Mouse (Mus musculus) embryonic fibroblast, embryonic 13.5 days (primary cell): ENCODE measurements at regions not wholly inside any gene's neighbourhood (a gene's known extent, or its start where the extent isn't known, plus 50 kb on each side); places are given as distances from the start of the nearest gene placed in this dataset.

Experiments
- H3K27ac ChIP-seq: 2 replicates; pipeline ENCODE4 v1.5.1; 2012; ENCODE audit warnings: low read length, control low read depth, inconsistent platforms; ENCODE audit not compliant: insufficient read depth
- H3K4me1 ChIP-seq: 2 replicates; pipeline ENCODE4 v1.6.1; 2011; ENCODE audit warnings: low read length; ENCODE audit not compliant: control insufficient read depth, insufficient read depth
- H3K4me3 ChIP-seq: 2 replicates; pipeline ENCODE4 v1.5.1; 2011; ENCODE audit warnings: mild to moderate bottlenecking, control low read depth, low read length; ENCODE audit not compliant: insufficient read depth
- CTCF ChIP-seq: IDR thresholded peaks from 2 replicates; pipeline ENCODE4 v1.5.1; 2011; ENCODE audit warnings: mild to moderate bottlenecking, control low read depth, low read length, moderate library complexity, borderline replicate concordance; ENCODE audit not compliant: insufficient read depth
- POLR2A ChIP-seq: IDR thresholded peaks from 2 replicates; pipeline ENCODE4 v1.6.1; 2011; ENCODE audit warnings: low read depth, mild to moderate bottlenecking, control low read depth, low read length, moderate library complexity

DNA sequence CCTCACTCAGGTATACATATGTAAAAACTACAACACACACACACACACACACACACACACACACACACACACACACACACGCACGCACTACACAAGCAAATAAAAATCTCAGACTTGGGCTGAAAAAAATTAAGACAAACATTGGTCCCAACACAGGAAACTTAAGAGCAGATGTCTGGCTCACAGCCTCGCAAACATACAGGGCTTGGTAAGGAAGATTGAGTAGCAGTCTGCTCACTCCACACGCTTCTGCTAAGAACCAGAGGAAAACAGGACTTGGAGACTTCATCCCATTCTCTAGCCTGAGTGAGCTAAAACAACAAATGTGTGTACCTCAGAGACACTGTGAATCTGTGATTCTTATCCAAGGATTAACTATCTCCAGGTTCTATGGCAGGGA lies 132.3 kb upstream of the Sox11 start:
- Histone ChIP-seq H3K4me1 (no peaks in the 10 kb centered on the region), H3K4me3 (no peak overlapping the region), H3K27ac (no peak overlapping the region)
- TF ChIP-seq CTCF = no peak
- no peak for TF ChIP-seq POLR2A

DNA sequence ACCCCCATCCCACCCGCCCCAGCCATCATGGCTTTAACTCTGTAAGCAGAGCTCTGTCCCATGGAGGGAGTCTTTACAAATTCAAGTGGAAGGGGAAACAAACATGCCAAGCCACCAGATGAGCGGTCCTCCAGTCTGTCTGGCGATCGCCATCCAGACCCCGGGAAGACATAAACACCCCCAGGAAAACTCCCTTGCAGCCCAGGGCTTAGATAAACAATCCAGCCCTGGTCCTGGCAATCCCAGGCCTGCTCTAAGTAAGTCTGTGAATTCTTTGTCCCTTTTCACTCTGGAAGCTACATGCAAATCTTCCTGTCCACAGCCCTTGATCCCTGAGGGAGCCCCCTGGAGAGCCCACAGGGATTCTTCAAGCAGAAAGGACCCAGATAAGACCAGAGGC lies 129.2 kb upstream of the Sox11 start:
- no peak overlapping the region for H3K4me3 ChIP-seq
- TF ChIP-seq POLR2A (no peak), CTCF (no peak)
- H3K4me1 ChIP-seq = peaks cover 9% of the 10 kb centered on the region
- no peak overlapping the region for H3K27ac ChIP-seq

DNA sequence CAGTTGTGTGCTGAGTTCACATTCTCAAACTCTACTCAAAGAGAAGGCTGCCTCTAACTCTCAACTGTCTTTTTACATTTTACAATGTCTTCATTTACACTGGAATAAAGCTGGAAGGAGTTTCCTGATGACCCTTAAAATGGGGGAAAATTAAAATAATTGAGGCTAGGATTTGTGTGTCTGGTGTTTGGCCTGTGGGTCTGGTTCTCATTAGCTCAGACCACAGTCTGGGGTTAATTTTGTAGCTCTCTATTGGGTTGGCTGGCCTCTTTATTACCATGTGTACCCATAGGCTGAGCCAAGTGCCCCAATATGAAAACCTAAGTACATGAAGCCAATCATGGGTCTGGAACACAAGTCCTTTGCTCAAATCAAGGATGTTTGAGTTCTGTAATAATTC lies 128.0 kb upstream of the Sox11 start:
- peaks cover 9% of the 10 kb centered on the region for H3K4me1 ChIP-seq
- no peak overlapping the region for H3K4me3 ChIP-seq
- TF ChIP-seq POLR2A (no peak), CTCF (no peak)
- no peak overlapping the region for H3K27ac ChIP-seq

DNA sequence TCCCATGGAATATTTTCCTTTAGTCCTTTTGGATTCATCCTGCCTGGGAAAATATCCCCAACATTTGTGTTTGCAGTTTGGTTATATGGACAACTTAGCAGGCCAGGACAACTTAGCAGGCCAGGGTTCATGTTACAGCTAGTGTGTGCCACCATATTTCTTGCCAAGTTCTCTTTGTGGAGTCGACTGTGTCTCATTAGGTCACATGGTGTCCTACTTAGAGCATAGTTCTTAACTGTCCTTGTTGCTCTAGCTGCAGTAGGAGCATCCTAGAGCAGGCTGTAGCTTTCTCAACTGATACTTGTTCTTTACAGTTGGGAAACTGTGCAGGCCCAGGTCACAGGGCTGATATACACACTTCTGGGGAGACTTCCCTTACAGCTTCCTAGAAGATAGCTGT lies 126.4 kb upstream of the Sox11 start:
- TF ChIP-seq POLR2A (no peak), CTCF (no peak)
- Histone ChIP-seq H3K27ac (no peak overlapping the region), H3K4me1 (peaks cover 9% of the 10 kb centered on the region), H3K4me3 (no peak overlapping the region)

DNA sequence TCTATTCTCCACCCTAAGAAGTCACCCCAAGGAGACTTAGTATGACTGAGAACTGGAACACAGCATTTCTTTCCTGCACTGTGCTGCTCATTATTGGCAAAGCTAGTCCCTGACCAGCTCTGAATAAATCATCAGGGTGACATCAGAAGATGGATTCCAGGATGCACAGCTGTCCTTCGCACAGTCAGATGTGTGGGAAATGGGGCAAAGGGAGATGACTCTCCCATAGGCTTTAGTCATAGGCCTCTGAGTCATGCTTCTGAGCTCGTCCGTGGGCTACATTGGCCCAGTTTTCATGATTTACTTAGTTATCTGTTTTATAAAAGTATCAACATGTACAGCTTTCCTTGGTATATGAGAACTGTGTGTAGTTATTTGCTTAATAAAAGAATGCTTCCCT lies 125.8 kb upstream of the Sox11 start:
- no peak for TF ChIP-seq CTCF
- TF ChIP-seq POLR2A = no peak
- Histone ChIP-seq H3K27ac (0 out of 2 replicates have a peak overlapping the region, but pooled peaks have one; percentile 1), H3K4me1 (peaks cover 9% of the 10 kb centered on the region), H3K4me3 (no peak overlapping the region)

DNA sequence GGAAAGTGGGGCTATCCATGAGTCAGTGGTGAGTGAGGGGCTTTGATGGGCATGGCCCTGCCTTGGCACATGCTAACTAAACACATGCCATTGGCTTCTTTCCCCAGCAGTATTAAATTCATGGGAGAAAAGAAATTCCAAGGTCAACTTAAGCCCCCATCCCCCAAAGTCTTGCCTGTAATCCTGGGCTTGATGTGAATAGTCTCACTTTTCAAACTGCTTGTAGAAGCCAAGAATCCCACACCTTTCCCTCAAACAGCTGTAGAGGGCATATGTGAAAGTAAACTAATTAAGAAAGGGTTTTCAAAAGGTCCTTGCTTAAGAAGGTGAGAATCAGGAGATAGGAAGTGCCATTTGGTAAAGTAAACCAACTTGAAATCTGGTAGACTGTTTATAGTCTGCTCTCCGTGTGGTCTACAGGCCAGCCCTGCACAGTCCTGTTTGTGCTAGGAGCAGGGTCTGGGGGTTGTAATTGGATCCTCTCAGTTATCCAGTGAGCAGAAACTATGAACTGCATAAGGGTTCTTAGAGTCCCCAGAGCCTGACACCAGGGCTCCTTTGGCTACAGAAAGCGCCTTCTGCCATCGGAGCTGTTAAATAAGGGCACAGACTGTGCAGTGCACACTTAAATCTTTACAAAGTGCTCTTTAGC lies 123.3 kb upstream of the Sox11 start:
- Histone ChIP-seq H3K4me1 (peaks cover 9% of the 10 kb centered on the region), H3K4me3 (no peak overlapping the region), H3K27ac (no peak overlapping the region)
- TF ChIP-seq POLR2A (no peak), CTCF (no peak)

DNA sequence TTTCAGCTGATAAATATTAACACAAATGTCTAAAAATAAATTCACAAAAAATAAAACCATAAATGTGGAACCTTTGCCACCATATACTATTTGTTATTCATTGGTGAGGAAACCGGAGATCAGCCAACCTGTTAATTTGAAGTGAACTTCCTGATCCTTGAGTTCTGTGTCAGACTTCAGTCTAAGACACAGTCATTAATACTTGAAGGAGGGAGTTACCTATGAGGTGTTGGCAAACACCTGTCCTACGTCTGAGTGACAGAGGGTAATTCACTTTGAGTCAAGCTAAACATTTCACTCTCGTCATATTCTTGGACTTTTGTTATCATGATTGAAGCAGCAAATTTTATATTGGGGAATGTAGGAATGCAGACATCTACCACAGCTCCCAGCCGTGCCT lies 116.3 kb upstream of the Sox11 start:
- Histone ChIP-seq H3K27ac (no peak overlapping the region), H3K4me1 (no peaks in the 10 kb centered on the region), H3K4me3 (no peak overlapping the region)
- TF ChIP-seq POLR2A = no peak
- TF ChIP-seq CTCF = no peak

DNA sequence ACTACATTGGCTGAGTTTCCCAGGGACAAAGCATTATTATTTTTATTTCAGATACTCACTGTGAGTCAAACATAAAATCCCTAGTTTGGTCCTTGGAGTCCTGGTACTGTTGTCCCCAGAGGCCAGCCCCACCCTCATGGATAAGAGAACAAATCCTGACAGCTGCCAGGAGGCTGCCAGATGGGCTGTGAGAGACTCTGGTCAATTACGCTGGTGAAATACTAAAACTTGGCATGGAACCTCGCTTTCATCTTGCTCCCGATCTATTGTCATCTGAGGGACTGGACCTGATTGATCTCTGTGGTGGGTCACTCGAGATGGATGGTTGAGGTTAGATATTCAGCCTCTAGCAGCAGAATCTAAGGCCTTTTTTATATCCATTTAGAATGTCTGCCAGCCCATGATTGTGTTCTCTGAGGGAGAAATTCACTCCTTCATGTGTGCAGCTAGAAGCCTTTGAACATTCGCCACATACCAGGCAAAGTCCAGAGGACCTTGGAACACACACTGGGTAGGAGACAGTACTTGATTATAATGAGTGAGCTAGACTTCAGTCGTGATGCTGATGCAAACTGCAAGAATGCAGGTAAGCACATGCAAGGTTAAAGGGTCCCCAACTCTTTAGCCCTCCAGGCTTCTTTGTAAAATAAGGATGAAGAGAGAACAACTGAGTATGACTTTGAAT lies 95.4 kb upstream of the Sox11 start:
- H3K27ac ChIP-seq = no peak overlapping the region

DNA sequence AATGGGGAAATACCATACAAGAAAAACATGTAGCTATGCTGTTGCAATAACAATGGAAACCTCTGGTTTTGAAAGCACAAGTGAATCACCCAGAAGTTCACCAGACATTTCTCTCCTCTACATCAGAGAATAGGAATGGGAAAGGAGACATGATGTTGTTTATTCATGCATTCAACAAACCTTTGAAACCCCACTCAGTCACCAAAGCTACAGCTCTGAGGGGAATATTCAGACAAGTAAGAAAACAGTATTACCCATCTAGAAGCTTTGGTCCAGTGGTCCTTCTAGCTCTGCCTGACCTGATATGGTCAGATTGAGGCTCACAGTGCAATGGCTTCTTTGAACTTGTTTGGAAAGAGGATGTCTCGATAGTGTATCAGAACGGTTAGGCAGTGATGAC lies 89.0 kb upstream of the Sox11 start:
- Histone ChIP-seq H3K4me3 (no peak overlapping the region), H3K4me1 (peaks cover 8% of the 10 kb centered on the region; the same call in 1 of the 2 replicates), H3K27ac (peak overlapping the region; percentile 96)
- no peak for TF ChIP-seq POLR2A
- TF ChIP-seq CTCF = no peak

More for the DNA sequence above, 95.4 kb upstream of the Sox11 start:
- Histone ChIP-seq H3K4me3 (no peak overlapping the region), H3K4me1 (peaks cover 3% of the 10 kb centered on the region; the same call in 1 of the 2 replicates)
- TF ChIP-seq POLR2A (no peak), CTCF (no peak)

DNA sequence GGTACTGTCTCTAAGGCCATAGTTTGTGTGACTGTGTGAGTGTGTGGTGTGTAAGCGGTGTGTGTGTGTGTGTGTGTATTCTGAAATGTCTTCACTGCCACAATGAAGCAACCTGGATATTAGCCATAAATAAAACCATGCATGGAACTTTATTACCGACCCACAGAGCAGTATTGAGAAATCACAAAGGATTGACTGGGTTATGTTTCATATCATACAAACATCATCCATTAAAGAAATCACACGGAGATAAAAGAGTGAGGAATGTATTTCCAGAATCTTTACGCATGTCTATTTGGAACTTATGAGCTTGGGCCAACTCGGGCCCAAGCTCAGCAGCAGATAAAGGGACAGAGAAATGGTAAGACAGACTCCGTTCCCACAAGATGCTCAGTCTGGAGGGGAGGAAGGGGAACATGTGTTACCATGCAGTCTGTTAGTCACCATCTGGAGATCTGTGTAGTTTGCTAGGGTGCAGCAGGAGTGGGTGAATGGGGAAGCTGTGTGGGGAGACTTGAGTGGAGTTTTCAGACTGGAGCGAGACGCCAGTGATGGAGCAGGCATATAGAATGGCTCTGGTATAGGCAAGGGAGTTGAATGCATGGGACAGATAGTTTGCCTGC lies 75.1 kb upstream of the Sox11 start:
- H3K4me1 ChIP-seq = no peaks in the 10 kb centered on the region
- TF ChIP-seq POLR2A (no peak), CTCF (no peak)
- no peak overlapping the region for H3K27ac ChIP-seq
- H3K4me3 ChIP-seq = no peak overlapping the region
